8 mouse cellular contexts compared by ENCODE assay signal in the genomic region with DNA sequence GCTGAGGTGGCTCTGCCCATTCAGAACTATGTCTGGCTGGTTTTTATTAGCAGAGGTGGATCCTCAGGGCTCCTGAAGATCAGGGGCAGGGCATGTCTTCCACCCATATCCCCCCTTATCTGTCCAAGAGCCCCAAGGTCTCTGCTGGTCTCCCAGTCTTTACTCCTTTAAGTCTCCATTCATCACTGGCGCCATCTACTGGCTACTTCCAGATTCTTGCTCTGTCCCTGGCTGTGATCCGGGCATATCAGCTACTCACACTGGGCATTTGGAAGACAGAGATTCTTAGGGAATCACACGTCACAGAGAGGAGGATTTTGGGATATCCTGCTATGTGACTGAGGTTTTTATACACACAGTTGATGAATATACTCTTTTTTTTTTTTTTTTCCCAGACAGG. TPM values are rescaled to one million over a fixed set of nuclear protein-coding genes. Genes with fewer than 3 reads are reported as not detected.
DNase-seq lines count a peak whose midpoint lies in the region; ATAC-seq lines count a peak whose summit lies in the region.

No protein-coding gene starts in this region.

- peaks cover 40% of the 10 kb centered on the region for H3K27me3 ChIP-seq in midbrain, embryonic 10.5 days (ENCODE audit: low read depth, poor library complexity, severe bottlenecking)
- peaks cover 4% of the 10 kb centered on the region for H3K27me3 ChIP-seq in midbrain, embryonic 13.5 days
- H3K27me3 ChIP-seq in embryonic facial prominence, embryonic 10.5 days (replicated peaks; ENCODE audit: low read depth, poor library complexity, severe bottlenecking) = peaks cover 40% of the 10 kb centered on the region
- peaks cover 57% of the 10 kb centered on the region for H3K27me3 ChIP-seq in liver, embryonic 13.5 days

- H3K4me3 ChIP-seq in midbrain, embryonic 10.5 days = no peak overlapping the region
- H3K4me3 ChIP-seq in midbrain, embryonic 13.5 days (replicated peaks) = no peak overlapping the region
- no peak overlapping the region for H3K4me3 ChIP-seq in embryonic facial prominence, embryonic 10.5 days
- no peak overlapping the region for H3K4me3 ChIP-seq in liver, embryonic 13.5 days (replicated peaks)

- H3K4me1 ChIP-seq in midbrain, embryonic 10.5 days = peaks cover 14% of the 10 kb centered on the region
- H3K4me1 ChIP-seq in midbrain, embryonic 13.5 days (replicated peaks) = peaks cover 11% of the 10 kb centered on the region
- H3K4me1 ChIP-seq in embryonic facial prominence, embryonic 10.5 days = peaks cover 14% of the 10 kb centered on the region
- peaks cover 9% of the 10 kb centered on the region for H3K4me1 ChIP-seq in liver, embryonic 13.5 days (replicated peaks)

- H3K36me3 ChIP-seq in midbrain, embryonic 10.5 days = no peaks in the 10 kb centered on the region
- H3K36me3 ChIP-seq in midbrain, embryonic 13.5 days = no peaks in the 10 kb centered on the region
- H3K36me3 ChIP-seq in embryonic facial prominence, embryonic 10.5 days (replicated peaks) = no peaks in the 10 kb centered on the region
- H3K36me3 ChIP-seq in liver, embryonic 13.5 days = no peaks in the 10 kb centered on the region

- H3K27ac ChIP-seq in midbrain, embryonic 10.5 days (replicated peaks) = no peak overlapping the region
- H3K27ac ChIP-seq in midbrain, embryonic 13.5 days = no peak overlapping the region
- H3K27ac ChIP-seq in embryonic facial prominence, embryonic 10.5 days (replicated peaks) = no peak overlapping the region
- H3K27ac ChIP-seq in liver, embryonic 13.5 days = no peak overlapping the region

- ATAC-seq in midbrain, embryonic 13.5 days = no peak
- peak; percentile 76 for ATAC-seq in liver, embryonic 13.5 days (ENCODE audit: low read depth)
- no peak for ATAC-seq in activated CD4-positive, CD25-positive, alpha-beta regulatory T cell, adult 4 months

- WGBS in midbrain, embryonic 10.5 days = 25% methylated on average over 3 of the region's 3 CpGs
- 14% methylated on average over 3 of the region's 3 CpGs for WGBS in midbrain, embryonic 13.5 days
- 28% methylated on average over 3 of the region's 3 CpGs for WGBS in embryonic facial prominence, embryonic 10.5 days
- WGBS in liver, embryonic 13.5 days (ENCODE audit: insufficient replicate concordance) = 8% methylated on average over 3 of the region's 3 CpGs

- no peaks in the 10 kb centered on the region for H3K9me3 ChIP-seq in midbrain, embryonic 10.5 days (replicated peaks)
- no peaks in the 10 kb centered on the region for H3K9me3 ChIP-seq in midbrain, embryonic 13.5 days
- H3K9me3 ChIP-seq in embryonic facial prominence, embryonic 10.5 days = no peaks in the 10 kb centered on the region
- no peaks in the 10 kb centered on the region for H3K9me3 ChIP-seq in liver, embryonic 13.5 days (replicated peaks)

- no peak overlapping the region for H3K9ac ChIP-seq in midbrain, embryonic 13.5 days (replicated peaks)
- H3K9ac ChIP-seq in liver, embryonic 13.5 days = no peak overlapping the region

- DNase-seq in midbrain, embryonic 10.5 days (ENCODE audit: low spot score) = peak; percentile 58
- peak; percentile 86 for DNase-seq in adrenal gland, postnatal 14 days
- peak; percentile 63 for DNase-seq in embryonic facial prominence, embryonic 10.5 days (ENCODE audit: low spot score)
- peak; percentile 77 for DNase-seq in kidney, adult 18-20 months
- peak; percentile 60 for DNase-seq in liver, embryonic 13.5 days
- peak; percentile 56 for DNase-seq in retina, adult 2 months (ENCODE audit: low read depth, low spot score)

- no peak overlapping the region for H3K4me2 ChIP-seq in midbrain, embryonic 13.5 days (replicated peaks)
- H3K4me2 ChIP-seq in liver, embryonic 13.5 days = no peak overlapping the region

RNA-seq across cellular contexts. Expression of gene Syf2, which starts 25.6 kb away (rescaled TPM):
- polyA plus RNA-seq in midbrain, embryonic 10.5 days (2016; fragmentation: Nextera tagmentation; extraction: Ambion mirVana) = 70.0 and 71.5 TPM in 2 replicates
- polyA plus RNA-seq in midbrain, embryonic 13.5 days (2015; fragmentation: Nextera tagmentation; extraction: Ambion mirVana) = 74.0 and 75.3 TPM in 2 replicates
- 81.4 and 90.5 TPM in 2 replicates for total RNA-seq in adrenal gland, postnatal 14 days (2021)
- 65.2 and 65.9 TPM in 2 replicates for polyA plus RNA-seq in embryonic facial prominence, embryonic 10.5 days (2016; fragmentation: Nextera tagmentation; extraction: Ambion mirVana)
- 61.7 and 77.5 TPM in 2 replicates for polyA plus RNA-seq in liver, embryonic 13.5 days (2015; fragmentation: Nextera tagmentation; extraction: Ambion mirVana)
- 100 to 1,000 TPM; 188 to 213 TPM for polyA plus RNA-seq in activated CD4-positive, CD25-positive, alpha-beta regulatory T cell, adult 4 months (2017; shearing (Covaris generic))

RNA-seq across cellular contexts. Expression of gene Rsrp1, which starts 32.9 kb away (rescaled TPM):
- polyA plus RNA-seq in midbrain, embryonic 10.5 days (2016; fragmentation: Nextera tagmentation; extraction: Ambion mirVana) = 320 and 401 TPM in 2 replicates
- polyA plus RNA-seq in midbrain, embryonic 13.5 days (2015; fragmentation: Nextera tagmentation; extraction: Ambion mirVana) = 601 and 620 TPM in 2 replicates
- total RNA-seq in adrenal gland, postnatal 14 days (2021) = 394 and 402 TPM in 2 replicates
- 343 and 353 TPM in 2 replicates for polyA plus RNA-seq in embryonic facial prominence, embryonic 10.5 days (2016; fragmentation: Nextera tagmentation; extraction: Ambion mirVana)
- polyA plus RNA-seq in liver, embryonic 13.5 days (2015; fragmentation: Nextera tagmentation; extraction: Ambion mirVana) = 232 and 286 TPM in 2 replicates
- 100 to 1,000 TPM; 271 to 367 TPM for polyA plus RNA-seq in activated CD4-positive, CD25-positive, alpha-beta regulatory T cell, adult 4 months (2017; shearing (Covaris generic))

RNA-seq across cellular contexts. Expression of gene Tmem50a, which starts 41.5 kb away (rescaled TPM):
- 127 and 135 TPM in 2 replicates for polyA plus RNA-seq in midbrain, embryonic 10.5 days (2016; fragmentation: Nextera tagmentation; extraction: Ambion mirVana)
- 203 and 209 TPM in 2 replicates for polyA plus RNA-seq in midbrain, embryonic 13.5 days (2015; fragmentation: Nextera tagmentation; extraction: Ambion mirVana)
- total RNA-seq in adrenal gland, postnatal 14 days (2021) = 215 and 225 TPM in 2 replicates
- 127 and 133 TPM in 2 replicates for polyA plus RNA-seq in embryonic facial prominence, embryonic 10.5 days (2016; fragmentation: Nextera tagmentation; extraction: Ambion mirVana)
- polyA plus RNA-seq in liver, embryonic 13.5 days (2015; fragmentation: Nextera tagmentation; extraction: Ambion mirVana) = 83.1 and 92.7 TPM in 2 replicates
- polyA plus RNA-seq in activated CD4-positive, CD25-positive, alpha-beta regulatory T cell, adult 4 months (2017; shearing (Covaris generic)) = 100 to 1,000 TPM; 555 to 571 TPM
